Mouse (Mus musculus): ENCODE measurements around the gene Gtf2i. TPM values are rescaled to one million over a fixed set of nuclear protein-coding genes. Genes with fewer than 3 reads are reported as not detected.
"Not testable (repeated sequence)": the region's sequence is repeated elsewhere in the genome, so short reads cannot be mapped to it uniquely, and the experiment has no call there.

Gtf2i gene
- total and polyA plus RNA-seq, 3 experiments: 28.4 to 60.9 (median 42.2) TPM

- TF ChIP-seq BHLHE40 (IDR thresholded peaks at IDR 0.05; ENCODE audit: low read depth, low read length): no peak
These were observed at the start of gene Gtf2i (continued) for GRCm38 (mm10) chr5:134314688-134315622.

DNA sequence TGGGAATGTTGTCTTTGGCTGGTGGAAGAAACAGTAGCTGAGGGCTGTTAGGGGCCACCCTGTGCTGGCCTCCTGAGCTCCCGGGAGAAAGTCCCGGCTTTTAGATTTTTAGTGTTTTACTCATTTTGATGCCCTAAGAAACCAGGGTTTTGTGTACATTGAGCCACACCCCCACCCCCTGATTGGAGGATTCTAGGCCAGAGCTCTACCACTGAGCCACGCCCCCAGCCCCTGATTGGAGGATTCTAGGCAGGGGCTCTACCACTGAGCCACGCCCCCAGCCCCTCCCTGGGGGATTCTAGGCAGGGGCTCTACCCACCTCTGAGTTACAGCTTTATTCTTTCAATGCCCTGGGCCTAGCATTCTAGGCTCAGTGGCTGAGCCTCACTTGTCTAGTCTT lies 44.5 kb upstream of the Gtf2i start:
- in situ Hi-C loops (cut with MboI; ENCODE audit: low pct_ligation_motif_present, low pct_unique_long_range_greater_than_20kb, low sequenced_read_pairs): loop anchor here (25.0 kb wide), 1 partner anchor 253 kb away; the partner anchor contains the start of gene Lat2
- Histone ChIP-seq H3K27me3 (replicated peaks) (no peaks in the 10 kb centered on the region), H3K9ac (ENCODE audit: insufficient read depth, low read depth) (no peak overlapping the region), H3K36me3 (replicated peaks in 1 of 2; ENCODE audit: control insufficient read depth in 1 of 2, insufficient read depth in 1 of 2, low read length in 1 of 2) (peaks cover 0 to 58% of the 10 kb centered on the region in 2 experiments), H3K4me3 (replicated peaks in 1 of 3; ENCODE audit: low read depth in 2 of 3, low read length in 2 of 3, poor library complexity in 1 of 3) (no peak overlapping the region), H3K4me2 (ENCODE audit: insufficient read depth, low read depth, poor library complexity, severe bottlenecking) (no peak overlapping the region), H3K4me1 (ENCODE audit: control insufficient read depth in 1 of 2, insufficient read depth in 2 of 2) (peaks cover 0 to 21% of the 10 kb centered on the region in 2 experiments; a peak in 2 of 4 replicates), H3K9me3 (replicated peaks; ENCODE audit: low read length) (no peaks in the 10 kb centered on the region), H3K79me2 (replicated peaks; ENCODE audit: control insufficient read depth, extremely low read depth, insufficient read depth, poor library complexity, severe bottlenecking) (no peaks in the 10 kb centered on the region), H3K27ac (ENCODE audit: insufficient read depth, low read depth) (no peak overlapping the region)
- TF ChIP-seq ZC3H11A (IDR thresholded peaks at IDR 0.05; ENCODE audit: low read depth, low read length) (no peak), MYC (IDR thresholded peaks at IDR 0.05; ENCODE audit: low read depth, low read length) (no peak), E2F4 (IDR thresholded peaks at IDR 0.05; ENCODE audit: insufficient replicate concordance, low read depth, low read length) (no peak), KAT2A (IDR thresholded peaks at IDR 0.05; ENCODE audit: insufficient replicate concordance, low read length) (no peak), NELFE (IDR thresholded peaks at IDR 0.05; ENCODE audit: low read depth, low read length) (no peak), EP300 (IDR thresholded peaks at IDR 0.05; ENCODE audit: low read length) (no peak)
- dilution Hi-C loops (cut with MboI; ENCODE audit: extremely low pct_ligation_motif_present, extremely low pct_unique_long_range_greater_than_20kb, low sequenced_read_pairs): no loop called here
- DNase-seq (ENCODE audit: extremely low read depth): no peak

GRCm38 (mm10) chr5:134355372-134355771 lies 40.8 kb upstream of the Gtf2i start:
- in situ Hi-C loops (cut with MboI; ENCODE audit: low pct_ligation_motif_present, low pct_unique_long_range_greater_than_20kb, low sequenced_read_pairs): loop anchor here (25.0 kb wide), 1 partner anchor 257 kb away; the partner anchor contains the start of gene Lat2

DNA sequence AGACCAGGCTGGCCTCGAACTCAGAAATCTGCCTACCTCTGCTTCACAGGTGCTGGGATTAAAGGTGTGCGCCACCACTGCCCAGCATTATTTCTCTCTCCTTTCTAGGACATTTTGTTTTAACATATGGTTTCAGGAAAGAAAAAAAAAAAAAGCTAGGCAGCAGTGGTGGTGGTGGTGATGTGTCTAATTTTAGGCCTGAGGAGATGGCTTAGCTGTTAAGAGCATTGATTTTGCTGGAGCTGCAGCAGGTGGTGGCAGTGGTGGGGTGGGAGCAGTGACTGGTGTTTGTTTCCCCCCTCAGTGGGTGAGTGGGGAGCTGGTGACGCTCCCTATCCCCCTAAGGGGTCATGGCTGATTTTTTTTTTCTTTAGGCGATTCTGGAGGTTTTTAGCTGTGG lies 38.6 kb upstream of the Gtf2i start:
- peaks cover 0 to 12% of the 10 kb centered on the region in 2 experiments for H3K36me3 ChIP-seq (replicated peaks in 1 of 2; ENCODE audit: control insufficient read depth in 1 of 2, insufficient read depth in 1 of 2, low read length in 1 of 2)
- no peaks in the 10 kb centered on the region for H3K9me3 ChIP-seq (replicated peaks; ENCODE audit: low read length)
- in situ Hi-C loops (cut with MboI; ENCODE audit: low pct_ligation_motif_present, low pct_unique_long_range_greater_than_20kb, low sequenced_read_pairs) (loop anchor here (25.0 kb wide), 1 partner anchor 259 kb away; the partner anchor contains the start of gene Lat2), dilution Hi-C loops (cut with MboI; ENCODE audit: extremely low pct_ligation_motif_present, extremely low pct_unique_long_range_greater_than_20kb, low sequenced_read_pairs) (no loop called here)
- H3K4me1 ChIP-seq (ENCODE audit: control insufficient read depth in 1 of 2, insufficient read depth in 2 of 2): peaks cover 0 to 40% of the 10 kb centered on the region in 2 experiments; a peak in 2 of 4 replicates
- no peaks in the 10 kb centered on the region for H3K79me2 ChIP-seq (replicated peaks; ENCODE audit: control insufficient read depth, extremely low read depth, insufficient read depth, poor library complexity, severe bottlenecking)
- H3K27ac ChIP-seq (ENCODE audit: insufficient read depth, low read depth): no peak overlapping the region
- no peak for DNase-seq (ENCODE audit: extremely low read depth)
- H3K4me3 ChIP-seq (replicated peaks in 1 of 3; ENCODE audit: low read depth in 2 of 3, low read length in 2 of 3, poor library complexity in 1 of 3): no peak overlapping the region
- H3K4me2 ChIP-seq (ENCODE audit: insufficient read depth, low read depth, poor library complexity, severe bottlenecking): no peak overlapping the region
- H3K9ac ChIP-seq (ENCODE audit: insufficient read depth, low read depth): no peak overlapping the region
- H3K27me3 ChIP-seq (replicated peaks): no peaks in the 10 kb centered on the region
- TF ChIP-seq TBP (conservative IDR thresholded peaks at IDR 0.05; ENCODE audit: low read depth, low read length): no peak
- TF ChIP-seq MAFK (IDR thresholded peaks at IDR 0.05; ENCODE audit: insufficient replicate concordance, low read length): no peak
- no peak for TF ChIP-seq ZKSCAN1 (IDR thresholded peaks at IDR 0.05; ENCODE audit: borderline replicate concordance, low read depth, low read length)
- no peak for TF ChIP-seq CHD1 (IDR thresholded peaks at IDR 0.05; ENCODE audit: low read depth, low read length)
- TF ChIP-seq NELFE (IDR thresholded peaks at IDR 0.05; ENCODE audit: low read depth, low read length): no peak
- no peak for TF ChIP-seq USF2 (conservative IDR thresholded peaks at IDR 0.05; ENCODE audit: low read depth, low read length)
- no peak for TF ChIP-seq UBTF (IDR thresholded peaks at IDR 0.05; ENCODE audit: low read depth, low read length)
- no peak for TF ChIP-seq SIN3A (IDR thresholded peaks at IDR 0.05; ENCODE audit: low read length)
- TF ChIP-seq ELF1 (IDR thresholded peaks at IDR 0.05; ENCODE audit: low read depth, low read length): no peak
- no peak for TF ChIP-seq JUN (IDR thresholded peaks at IDR 0.05; ENCODE audit: insufficient read depth, low read depth, low read length)
- no peak for TF ChIP-seq POLR2A (IDR thresholded peaks at IDR 0.05; ENCODE audit: low read depth, low read length)
- TF ChIP-seq NRF1 (IDR thresholded peaks at IDR 0.05; ENCODE audit: low read depth, low read length): no peak
- no peak for TF ChIP-seq E2F4 (IDR thresholded peaks at IDR 0.05; ENCODE audit: insufficient replicate concordance, low read depth, low read length)
- TF ChIP-seq PAX5 (IDR thresholded peaks at IDR 0.05; ENCODE audit: low read length): no peak
- no peak for TF ChIP-seq EP300 (IDR thresholded peaks at IDR 0.05; ENCODE audit: low read length)
- TF ChIP-seq GABPA (IDR thresholded peaks at IDR 0.05; ENCODE audit: insufficient replicate concordance, low read depth, low read length): no peak

More at GRCm38 (mm10) chr5:134355372-134355771, 40.8 kb upstream of the Gtf2i start:
- H3K27ac ChIP-seq (ENCODE audit: insufficient read depth, low read depth); H3K4me3 ChIP-seq (replicated peaks in 1 of 3; ENCODE audit: low read depth in 2 of 3, low read length in 2 of 3, poor library complexity in 1 of 3); H3K79me2 ChIP-seq (replicated peaks; ENCODE audit: control insufficient read depth, extremely low read depth, insufficient read depth, poor library complexity, severe bottlenecking); DNase-seq (ENCODE audit: extremely low read depth); H3K9ac ChIP-seq (ENCODE audit: insufficient read depth, low read depth); H3K4me2 ChIP-seq (ENCODE audit: insufficient read depth, low read depth, poor library complexity, severe bottlenecking); H3K9me3 ChIP-seq (replicated peaks; ENCODE audit: low read length); dilution Hi-C loops (cut with MboI; ENCODE audit: extremely low pct_ligation_motif_present, extremely low pct_unique_long_range_greater_than_20kb, low sequenced_read_pairs); H3K27me3 ChIP-seq (replicated peaks): not testable (repeated sequence)
- TF ChIP-seq TBP (conservative IDR thresholded peaks at IDR 0.05; ENCODE audit: low read depth, low read length): peak; percentile 83
- H3K36me3 ChIP-seq (replicated peaks in 1 of 2; ENCODE audit: control insufficient read depth in 1 of 2, insufficient read depth in 1 of 2, low read length in 1 of 2): peaks cover 0 to 32% of the 10 kb centered on the region in 2 experiments
- H3K4me1 ChIP-seq (ENCODE audit: control insufficient read depth in 1 of 2, insufficient read depth in 2 of 2): peaks cover 0 to 41% of the 10 kb centered on the region in 2 experiments; a peak in 2 of 4 replicates

All from CH12.LX (cell line).